Mouse (Mus musculus): ENCODE data around the gene Dync1li1. TPM values are rescaled to one million over a fixed set of nuclear protein-coding genes. Genes with fewer than 3 reads are reported as not detected.

Gene Dync1li1
- polyA plus RNA-seq, 1 experiment from 2014 or later = 64.3 TPM

DNA sequence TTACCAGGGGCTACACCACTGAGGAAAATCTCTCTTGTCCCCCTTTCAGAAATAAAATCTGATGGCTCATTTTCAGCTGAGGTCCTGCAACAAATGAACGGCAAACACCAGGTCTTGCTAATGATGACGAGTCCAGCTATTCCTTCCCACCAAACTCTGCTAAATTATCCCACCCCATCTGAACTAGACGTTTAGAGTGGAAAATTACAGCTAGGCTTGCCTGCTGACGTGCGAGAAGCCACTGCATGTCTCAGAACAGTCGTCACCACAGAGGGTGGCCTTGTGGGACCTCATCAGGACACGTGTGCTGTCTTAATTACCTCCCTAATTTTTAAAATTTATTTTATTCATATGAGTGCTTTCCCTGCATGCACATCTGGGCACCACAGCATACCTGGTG, 83.0 kb downstream of the Dync1li1 start:
- no peak overlapping the region for H3K4me3 ChIP-seq (ENCODE audit: low read depth, low read length)
- H3K9me3 ChIP-seq (ENCODE audit: control insufficient read depth, low read depth, low read length) = no peaks in the 10 kb centered on the region
- no peaks in the 10 kb centered on the region for H3K27me3 ChIP-seq (ENCODE audit: control insufficient read depth, insufficient read depth, low read length)
- no peaks in the 10 kb centered on the region for H3K4me1 ChIP-seq (ENCODE audit: control insufficient read depth, insufficient read depth, low read length)
- H3K4me2 ChIP-seq (replicated peaks; ENCODE audit: low read depth, low read length) = no peak overlapping the region
- 87% methylated on average over 7 of the region's 7 CpGs for WGBS
- no peaks in the 10 kb centered on the region; the same call in 1 of the 2 replicates for H3K36me3 ChIP-seq (ENCODE audit: control insufficient read depth, insufficient read depth, low read length)
- no peak for ATAC-seq (ENCODE audit: insufficient number of reproducible peaks, insufficient read depth, low FRiP score, low read depth)
- H3K27ac ChIP-seq (ENCODE audit: low read length) = no peak overlapping the region
- no peak overlapping the region for H3K9ac ChIP-seq (replicated peaks; ENCODE audit: low read depth, low read length)

Other genes with a start within 250 kb of the Dync1li1 start
- gene Ccr4, start 183.9 kb upstream of the Dync1li1 start, polyA plus RNA-seq (2014; fragmentation: Nextera tagmentation; extraction: Ambion mirVana) = not detected in 2 replicates
- gene C130032M10Rik, start 173.1 kb upstream of the Dync1li1 start, polyA plus RNA-seq (2014; fragmentation: Nextera tagmentation; extraction: Ambion mirVana) = not detected in 2 replicates
- gene Trim71, start 124.4 kb upstream of the Dync1li1 start, polyA plus RNA-seq (2014; fragmentation: Nextera tagmentation; extraction: Ambion mirVana) = 1.4 and 1.6 TPM in 2 replicates
- gene Cnot10, start 48.6 kb upstream of the Dync1li1 start, polyA plus RNA-seq (2014; fragmentation: Nextera tagmentation; extraction: Ambion mirVana) = 64.6 and 69.9 TPM in 2 replicates
- gene Cmtm6, start 42.3 kb downstream of the Dync1li1 start, polyA plus RNA-seq (2014; fragmentation: Nextera tagmentation; extraction: Ambion mirVana) = 56.7 and 62.1 TPM in 2 replicates
- 97.4 and 101 TPM in 2 replicates for gene Cmtm7, start 93.1 kb downstream of the Dync1li1 start, polyA plus RNA-seq (2014; fragmentation: Nextera tagmentation; extraction: Ambion mirVana)
- 54.3 and 58.8 TPM in 2 replicates for gene Cmtm8, start 155.4 kb downstream of the Dync1li1 start, polyA plus RNA-seq (2014; fragmentation: Nextera tagmentation; extraction: Ambion mirVana)
- gene Gpd1l, start 245.2 kb downstream of the Dync1li1 start, polyA plus RNA-seq (2014; fragmentation: Nextera tagmentation; extraction: Ambion mirVana) = 11.7 TPM in 2 replicates

All from stomach, embryonic 14.5 days (tissue).